Mouse (Mus musculus): ENCODE data around the gene Gpr183.

DNA sequence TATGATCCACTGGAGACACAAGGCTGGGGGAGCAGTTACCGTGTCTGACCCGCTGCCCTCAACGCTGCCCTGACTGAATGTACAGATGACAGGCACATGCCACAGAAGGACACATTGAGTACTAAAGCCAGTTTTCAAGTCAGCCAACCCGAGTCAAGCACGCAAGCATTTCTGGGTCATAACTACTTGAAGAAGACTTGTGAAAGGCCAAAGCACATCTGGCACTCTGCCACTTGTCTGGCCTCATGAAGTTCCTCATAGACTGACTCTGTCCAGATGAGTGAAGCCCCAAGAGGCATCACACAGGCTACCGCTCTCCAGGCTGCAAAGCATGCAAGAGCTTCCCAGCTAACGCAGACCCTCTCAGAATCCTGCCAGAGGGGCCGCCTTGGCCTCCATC, 31.8 kb upstream of the Gpr183 start:
- TF ChIP-seq GATA1 (IDR thresholded peaks at IDR 0.05; ENCODE audit: low read length): no peak
- TF ChIP-seq TAL1 (IDR thresholded peaks at IDR 0.05; ENCODE audit: low read length): no peak

Measured in erythroblast, embryonic 14.5 days (primary cell).